Mouse (Mus musculus) right cerebral cortex, adult 18-20 months (tissue): ENCODE measurements at regions not wholly inside any gene's neighbourhood (a gene's known extent, or its start where the extent isn't known, plus 50 kb on each side); places are given as distances from the start of the nearest gene placed in this dataset.
"Not testable (repeated sequence)": the region's sequence is repeated elsewhere in the genome, so short reads cannot be mapped to it uniquely, and the experiment has no call there.

ENCODE experiments used
- DNase-seq: peaks from one replicate; pipeline ENCODE4 v3.0.0; 2022; ENCODE audit warnings: mixed read lengths

DNA sequence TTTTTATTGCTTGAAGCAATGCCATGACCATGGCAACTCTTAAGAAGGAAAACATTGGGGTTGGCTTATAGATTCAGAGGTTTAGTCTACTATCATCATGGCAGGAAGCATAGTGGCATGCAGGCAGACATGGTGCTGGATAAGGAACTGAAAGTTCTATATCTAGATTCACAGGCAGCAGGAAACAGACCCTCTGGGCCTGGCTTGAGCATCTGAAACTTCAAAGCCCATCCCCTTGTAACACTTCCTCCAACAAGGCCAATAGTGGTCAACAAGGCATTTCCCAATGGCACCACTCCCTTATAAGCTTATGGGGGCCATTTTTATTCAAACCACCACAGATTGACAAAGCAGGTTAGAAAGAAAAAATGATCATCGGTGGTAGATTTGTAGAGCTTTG lies 548.5 kb upstream of the Arid1b start:
- no peak for DNase-seq

DNA sequence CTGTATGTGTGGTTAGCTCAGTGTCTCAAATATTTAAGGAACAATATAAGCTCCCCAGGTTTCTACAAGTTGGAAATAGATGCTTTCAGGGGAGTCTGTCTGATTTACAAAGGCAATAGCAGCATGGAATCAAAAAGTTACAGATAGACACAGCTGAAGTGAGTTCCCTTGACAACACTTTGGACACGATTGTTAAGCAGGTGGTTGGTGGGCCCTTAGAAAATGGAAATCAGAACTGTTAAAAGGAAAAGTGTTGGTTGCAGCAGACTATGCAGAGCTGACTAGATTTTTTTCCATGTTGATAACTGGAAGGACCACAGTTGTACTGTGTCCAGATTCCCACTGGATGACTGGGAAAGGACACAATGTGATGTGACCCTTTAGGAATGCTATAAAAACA lies 536.6 kb upstream of the Arid1b start:
- no peak for DNase-seq

DNA sequence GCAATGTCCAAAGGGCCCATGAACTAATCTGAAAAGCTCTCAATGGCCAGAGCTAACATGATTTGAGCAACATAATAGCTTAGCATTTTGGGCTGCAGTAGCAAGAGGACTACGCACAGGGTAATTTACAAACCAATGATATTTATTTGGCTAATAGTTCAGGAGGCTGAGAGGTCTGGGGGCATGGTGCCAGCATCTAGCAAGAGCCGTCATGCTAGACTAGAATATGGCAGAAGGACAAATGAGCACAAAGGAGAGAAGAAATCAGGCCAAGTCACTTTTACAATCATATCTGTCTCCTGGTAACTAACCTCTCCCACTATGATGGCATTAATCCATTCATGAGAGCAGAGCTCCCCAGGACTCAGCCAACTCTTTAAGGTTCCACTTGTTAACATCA lies 532.6 kb upstream of the Arid1b start:
- DNase-seq = no peak

DNA sequence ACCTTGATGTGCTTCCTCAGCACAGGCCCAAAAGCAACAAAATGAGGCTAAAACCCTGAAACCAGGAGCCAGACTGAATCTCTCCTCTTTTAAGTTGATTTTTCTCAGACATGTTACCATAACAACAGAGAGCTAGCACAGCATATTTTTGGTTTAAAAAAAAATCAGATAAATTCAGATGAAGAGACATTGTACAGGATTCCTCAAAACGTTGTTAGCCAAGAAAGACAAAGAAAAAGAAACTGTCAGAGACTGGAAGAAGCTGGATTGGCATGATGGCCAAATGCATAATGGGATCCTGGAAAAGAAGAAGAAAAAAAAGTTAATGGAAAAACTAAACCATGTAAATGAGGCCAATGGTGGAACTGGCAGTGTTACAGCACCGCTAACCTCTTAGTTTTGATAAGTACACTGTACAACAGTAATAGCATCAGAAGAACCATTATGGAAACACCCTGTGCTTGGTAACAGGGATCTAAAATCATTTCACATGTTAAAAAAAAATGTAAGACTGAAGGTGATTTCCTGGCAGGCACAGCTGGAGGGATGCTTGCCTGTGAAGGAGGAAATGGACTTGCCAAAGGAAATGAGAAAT lies 529.7 kb upstream of the Arid1b start:
- no peak for DNase-seq

DNA sequence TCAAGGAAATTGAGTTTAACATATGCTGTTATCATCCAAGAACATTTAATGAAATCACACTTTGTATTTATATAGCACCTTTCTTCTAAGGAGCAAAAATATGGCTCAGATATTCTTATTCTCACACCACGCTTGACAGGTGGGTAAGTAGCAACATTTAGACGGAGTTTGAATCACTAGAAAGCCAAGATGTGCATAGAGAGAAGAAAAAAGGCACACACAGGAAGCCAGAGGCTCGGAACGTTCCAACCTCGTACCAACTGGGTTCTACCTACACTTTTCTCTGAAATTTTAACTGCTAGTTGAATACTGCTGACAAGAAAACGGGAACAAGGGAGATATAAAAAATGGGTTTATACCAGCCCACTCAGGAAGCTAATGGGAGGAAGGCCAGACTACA lies 528.4 kb upstream of the Arid1b start:
- DNase-seq = peak; percentile 53

DNA sequence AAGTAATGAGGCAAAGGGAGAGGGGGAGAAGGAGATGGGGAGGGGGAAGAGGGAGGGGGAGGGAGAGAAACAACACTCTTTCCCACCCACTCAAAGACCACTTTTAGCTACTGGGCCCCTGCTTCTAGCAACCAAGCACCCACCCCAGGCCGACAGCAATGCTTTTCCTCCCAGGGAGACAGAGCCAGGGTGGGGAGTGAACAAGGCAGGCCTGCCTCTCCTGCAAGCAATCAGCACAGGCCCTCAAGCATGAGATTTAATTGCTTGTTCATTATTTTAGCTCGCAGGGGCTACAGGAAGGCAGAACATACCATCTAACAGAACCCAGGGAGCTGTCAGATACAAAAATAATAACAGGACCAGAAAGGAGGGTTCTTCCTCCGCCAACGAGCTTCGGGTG lies 521.7 kb upstream of the Arid1b start:
- DNase-seq = no peak

DNA sequence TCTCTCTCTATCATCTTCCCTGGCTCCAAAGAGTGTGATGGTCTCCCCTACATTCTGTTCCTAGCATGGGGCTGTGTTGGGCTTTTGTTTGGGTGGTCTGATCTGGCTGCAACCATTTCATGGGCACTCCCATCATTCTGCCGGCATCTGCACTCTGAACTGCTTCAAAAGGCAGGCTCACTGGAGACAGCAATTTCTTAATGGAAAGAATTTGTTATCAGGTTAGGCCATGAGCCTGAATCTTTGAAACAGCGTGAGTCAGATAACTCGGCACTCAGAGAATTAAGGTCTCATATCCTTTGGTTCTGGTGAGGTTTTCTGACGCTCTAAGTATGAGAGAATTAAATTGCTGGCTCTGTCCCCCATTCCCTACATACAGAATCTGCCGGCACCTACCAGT lies 519.8 kb upstream of the Arid1b start:
- DNase-seq = no peak

DNA sequence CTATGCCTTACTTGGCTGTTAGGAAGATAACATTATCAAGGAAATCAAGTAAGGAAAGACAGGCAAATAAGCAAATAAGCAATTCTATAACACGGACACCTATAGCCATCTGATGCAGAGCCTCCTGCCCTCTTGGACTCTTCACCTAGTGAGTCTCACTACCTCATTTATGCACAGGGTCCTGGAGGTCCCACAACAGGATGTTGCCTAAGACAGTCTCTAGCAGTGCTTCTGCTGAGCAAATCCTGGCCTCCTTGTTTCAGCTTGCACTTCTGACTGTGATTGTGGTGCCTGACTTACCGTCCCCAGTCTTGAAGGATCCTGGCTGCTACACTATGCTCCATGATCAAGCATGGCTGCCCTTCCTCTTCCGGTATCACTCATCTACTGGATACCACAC lies 518.5 kb upstream of the Arid1b start:
- DNase-seq = no peak

DNA sequence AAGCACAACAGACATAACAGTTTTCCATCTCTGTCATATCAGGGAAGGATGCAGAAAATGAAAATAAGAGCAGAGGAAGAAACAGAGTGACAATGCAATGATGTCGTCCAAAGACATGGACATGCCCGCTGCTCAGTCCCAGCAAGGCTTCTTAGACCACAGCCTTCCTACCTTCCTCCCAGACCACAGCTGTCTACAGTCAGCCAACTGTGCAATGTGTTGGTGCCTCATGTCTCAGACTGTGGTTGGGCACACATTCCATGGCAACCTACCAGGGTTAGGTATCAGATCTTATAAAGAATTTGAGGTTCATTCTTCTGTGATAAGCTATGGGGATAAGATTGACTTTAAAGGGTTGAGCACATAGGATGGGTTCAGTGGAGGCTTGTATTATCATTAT lies 499.7 kb upstream of the Arid1b start:
- no peak for DNase-seq

DNA sequence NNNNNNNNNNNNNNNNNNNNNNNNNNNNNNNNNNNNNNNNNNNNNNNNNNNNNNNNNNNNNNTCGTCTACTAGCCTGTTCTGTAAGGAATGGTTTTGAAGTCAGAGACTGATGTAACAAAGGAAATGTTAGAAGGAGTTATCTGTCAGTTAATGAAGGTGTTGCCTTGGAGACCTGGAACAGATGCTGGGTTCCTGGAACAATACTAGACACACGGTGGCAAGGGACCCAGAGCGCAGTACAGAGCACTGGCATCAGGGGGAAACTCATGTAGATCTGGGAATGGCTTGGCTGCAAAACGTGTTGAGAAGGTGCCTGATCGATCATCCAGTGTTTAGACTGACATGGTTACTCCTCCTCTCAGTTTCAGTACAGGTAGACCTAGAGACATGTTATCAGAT lies 493.6 kb upstream of the Arid1b start:
- no peak for DNase-seq

DNA sequence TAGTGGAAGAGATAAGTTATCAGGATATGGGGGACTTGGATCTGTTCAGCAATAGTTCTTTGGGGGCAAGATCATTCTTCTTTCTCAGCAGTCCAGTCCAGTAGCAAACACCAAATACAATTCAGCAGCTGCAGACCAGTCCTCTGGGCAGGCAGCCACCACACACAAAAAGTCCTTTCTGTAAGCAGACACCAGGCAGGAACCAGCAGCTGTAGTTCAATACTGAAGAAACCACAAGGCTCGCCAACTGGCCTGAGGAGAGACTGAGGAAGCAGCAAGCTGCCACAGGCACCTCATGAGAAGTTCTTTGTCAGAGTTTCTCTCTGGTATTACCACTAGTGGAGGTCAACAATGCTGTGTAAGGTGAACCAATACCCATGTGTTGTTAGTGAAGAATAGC lies 493.1 kb upstream of the Arid1b start:
- DNase-seq = no peak

DNA sequence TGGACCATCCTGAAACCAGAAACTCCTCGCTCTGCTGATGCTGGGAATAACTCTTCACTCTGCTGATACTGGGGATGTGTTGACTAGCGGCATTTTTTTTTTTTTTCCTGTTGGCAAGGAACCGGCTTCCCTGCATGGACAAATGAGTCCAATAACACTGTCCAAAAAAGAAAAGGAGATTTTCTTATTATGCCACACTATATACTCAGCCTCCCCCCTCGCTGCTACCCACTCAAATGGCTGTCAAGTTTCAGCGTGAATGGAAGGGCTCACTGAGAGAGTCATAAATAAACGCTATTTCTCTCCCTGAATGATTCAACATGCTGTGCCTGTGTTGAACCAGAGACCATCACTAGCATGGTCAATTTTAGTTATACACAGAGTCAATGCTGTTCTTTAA lies 489.2 kb upstream of the Arid1b start:
- DNase-seq = peak; percentile 23

DNA sequence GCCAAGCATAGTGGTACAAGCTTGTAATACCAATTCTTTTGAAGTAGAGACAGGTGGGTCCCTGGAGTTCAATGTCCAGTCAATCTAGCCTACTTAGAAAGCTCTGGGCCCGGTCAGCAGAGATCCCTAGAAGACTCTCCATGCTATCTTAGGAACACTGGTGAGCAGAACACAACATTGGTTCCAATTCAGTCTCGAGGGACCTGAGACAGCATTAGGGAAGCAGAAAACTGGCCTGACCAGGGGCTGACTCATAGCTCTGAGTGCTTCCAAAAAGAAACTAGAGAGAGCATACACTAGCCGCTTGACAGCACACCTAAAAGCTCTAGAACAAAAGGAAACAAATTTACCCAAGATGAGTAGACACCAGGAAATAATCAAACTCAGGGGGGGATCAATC lies 484.6 kb upstream of the Arid1b start:
- DNase-seq = no peak

DNA sequence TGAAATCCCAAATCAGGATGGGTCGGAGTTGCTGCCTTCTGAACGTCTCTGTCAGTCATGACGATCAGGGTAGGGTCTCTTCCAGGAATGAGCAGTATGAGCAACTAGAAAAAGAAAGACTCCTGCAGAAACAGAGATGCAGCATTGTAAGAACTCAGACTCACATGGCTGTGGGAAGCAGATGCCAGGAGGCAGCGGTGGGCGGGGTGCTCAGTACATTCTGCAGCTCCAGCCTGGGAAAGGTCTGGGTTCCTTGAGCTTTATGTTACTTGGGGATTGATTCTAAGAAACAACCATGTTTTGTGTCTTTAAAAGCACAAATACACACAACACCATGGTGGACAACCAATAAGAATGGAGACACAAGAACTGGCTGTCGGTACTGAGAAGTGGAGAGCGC lies 478.0 kb upstream of the Arid1b start:
- peak; percentile 78 for DNase-seq

DNA sequence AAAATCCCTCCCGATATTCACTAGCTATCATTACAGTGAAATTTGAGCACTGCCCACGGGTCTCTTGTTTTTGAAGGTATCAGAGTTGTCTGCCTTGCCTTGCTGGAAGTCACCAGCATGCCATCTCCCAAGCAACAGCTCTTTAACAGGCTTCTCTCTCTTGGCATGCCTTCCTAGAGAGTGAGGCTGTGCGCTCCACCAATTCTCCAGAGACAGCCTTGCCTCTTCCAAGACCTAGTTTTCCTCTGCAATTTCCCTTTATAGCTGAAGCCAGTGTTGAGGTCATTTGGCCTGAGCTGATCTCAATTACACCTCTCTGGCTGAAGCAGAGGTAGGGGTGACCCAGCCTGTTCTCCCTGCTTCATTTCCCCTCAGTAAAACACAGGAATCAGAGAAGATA lies 477.3 kb upstream of the Arid1b start:
- peak; percentile 56 for DNase-seq

DNA sequence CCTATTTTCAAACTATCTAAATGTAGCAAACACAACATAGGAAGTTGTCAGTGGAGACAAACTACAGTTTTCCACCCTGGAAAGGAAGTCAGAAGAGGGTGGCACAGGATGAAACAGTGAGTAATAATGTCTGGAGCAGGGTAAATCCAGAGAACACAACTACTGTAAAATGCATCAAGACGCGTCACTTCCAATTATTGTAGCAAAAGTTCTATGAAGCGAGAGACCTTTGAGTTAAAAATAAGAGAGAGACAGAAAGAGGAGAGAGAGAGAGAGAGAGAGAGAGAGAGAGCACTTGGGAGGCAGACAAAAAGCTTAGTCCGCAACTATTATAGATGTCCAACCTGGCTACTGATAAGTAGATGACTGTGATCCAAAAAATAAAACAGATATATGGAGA lies 473.1 kb upstream of the Arid1b start:
- no peak for DNase-seq

DNA sequence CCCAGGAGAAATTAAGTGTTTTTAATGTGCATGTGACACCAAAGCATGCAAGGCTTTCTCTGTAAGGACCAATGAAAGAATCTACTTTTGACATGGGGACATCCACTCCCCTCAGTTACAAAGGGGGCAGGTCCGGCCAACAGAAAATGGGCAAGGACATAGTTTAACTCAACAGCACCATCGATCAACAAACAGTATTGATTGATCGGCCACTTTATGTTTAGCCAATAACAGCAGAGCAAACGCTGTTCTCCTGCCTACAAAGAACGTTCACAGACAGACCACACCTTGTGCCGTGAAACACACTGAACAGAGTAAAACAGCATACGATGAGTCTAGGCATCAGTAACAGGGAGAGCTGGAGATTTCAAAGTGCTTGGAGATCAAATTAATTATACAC lies 467.7 kb upstream of the Arid1b start:
- DNase-seq = no peak

DNA sequence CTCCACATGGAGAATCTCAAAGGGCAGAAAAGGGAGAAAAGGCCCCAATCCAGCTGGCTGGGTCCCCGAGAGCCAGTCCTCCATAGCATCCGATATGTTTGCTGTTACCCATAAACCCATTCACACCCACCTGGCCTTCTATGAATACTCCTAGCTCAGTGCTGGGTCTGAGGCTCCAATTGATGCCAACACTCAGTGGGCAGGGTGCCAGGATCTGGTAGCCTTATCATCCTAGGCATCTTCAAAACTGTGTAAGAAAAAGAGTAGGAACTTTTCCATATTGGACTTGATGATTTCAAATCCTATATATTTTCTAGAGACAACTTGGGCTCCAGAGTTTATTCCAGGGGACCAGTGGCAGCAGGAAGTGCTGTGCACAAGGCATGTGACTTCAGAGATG lies 462.0 kb upstream of the Arid1b start:
- no peak for DNase-seq

DNA sequence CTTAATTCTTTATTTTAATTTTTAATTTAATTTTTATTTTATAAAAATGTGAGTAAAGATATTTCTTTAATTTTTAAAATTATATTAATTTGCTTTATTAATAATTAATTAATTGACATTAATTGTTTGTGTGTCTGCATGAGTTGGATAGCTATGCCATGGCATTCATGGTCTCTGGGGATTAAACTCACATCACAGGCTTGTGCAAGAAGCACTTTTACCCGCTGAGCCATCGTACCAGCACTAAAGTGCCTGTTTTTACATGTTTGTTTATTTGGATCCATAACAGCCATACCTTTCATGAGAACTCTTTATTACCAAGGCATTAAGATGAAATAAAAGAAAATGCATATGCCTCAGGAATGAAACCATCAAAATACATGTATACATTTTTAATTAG lies 453.7 kb upstream of the Arid1b start:
- no peak for DNase-seq

DNA sequence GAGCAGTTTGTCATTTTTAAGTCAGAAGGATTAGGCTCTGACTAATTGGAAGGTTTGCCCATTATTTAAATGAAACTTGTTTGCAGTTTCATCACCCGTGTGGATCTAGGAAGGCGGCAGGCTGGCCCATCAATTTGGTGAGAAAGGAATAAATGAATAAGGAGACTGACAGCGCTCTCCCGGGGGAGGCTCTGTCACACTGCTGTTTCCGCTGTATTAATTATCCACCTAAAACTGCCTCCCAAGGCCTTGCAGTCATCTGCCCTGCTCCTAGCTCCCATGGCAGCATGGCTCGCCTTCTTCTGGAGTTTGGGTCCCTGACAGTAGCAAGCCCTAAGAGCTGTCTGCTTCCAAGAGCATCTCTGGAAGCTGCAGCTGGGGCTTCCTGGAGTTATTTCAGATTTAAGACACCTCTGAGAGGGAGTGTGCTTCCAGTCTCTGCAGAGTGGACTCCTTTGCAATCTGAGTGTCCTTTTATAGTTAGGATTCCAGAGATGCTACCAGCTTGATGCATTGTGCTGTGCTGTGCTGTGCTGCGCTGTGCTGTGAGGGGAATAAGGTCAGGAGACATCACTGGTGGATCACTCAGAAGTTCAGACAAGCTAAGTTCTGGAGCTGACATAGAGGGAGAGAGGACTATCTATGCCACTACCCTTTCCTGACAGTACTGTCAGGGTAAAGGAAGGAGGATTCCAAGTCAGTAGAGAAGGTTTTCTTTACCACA lies 452.9 kb upstream of the Arid1b start:
- peak; percentile 2 for DNase-seq

DNA sequence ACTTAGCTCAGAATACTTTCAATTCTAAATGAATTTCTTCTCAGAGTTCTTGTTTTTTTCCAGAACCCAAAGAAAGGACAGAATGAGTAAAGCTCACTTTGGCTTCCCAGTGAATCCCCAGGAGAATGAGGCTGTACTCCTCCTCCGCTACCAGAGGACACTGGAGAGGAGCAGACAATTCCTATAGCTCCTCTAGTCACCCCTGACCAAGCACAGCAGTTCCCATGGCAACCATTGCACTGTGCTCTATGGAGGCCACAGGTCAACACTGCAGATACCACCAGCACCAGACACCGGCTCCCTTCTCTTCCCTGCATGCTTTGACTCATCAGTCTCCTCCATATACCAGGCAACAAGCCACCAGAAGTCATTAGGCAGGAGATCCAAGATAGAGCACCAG lies 447.6 kb upstream of the Arid1b start:
- DNase-seq = no peak

DNA sequence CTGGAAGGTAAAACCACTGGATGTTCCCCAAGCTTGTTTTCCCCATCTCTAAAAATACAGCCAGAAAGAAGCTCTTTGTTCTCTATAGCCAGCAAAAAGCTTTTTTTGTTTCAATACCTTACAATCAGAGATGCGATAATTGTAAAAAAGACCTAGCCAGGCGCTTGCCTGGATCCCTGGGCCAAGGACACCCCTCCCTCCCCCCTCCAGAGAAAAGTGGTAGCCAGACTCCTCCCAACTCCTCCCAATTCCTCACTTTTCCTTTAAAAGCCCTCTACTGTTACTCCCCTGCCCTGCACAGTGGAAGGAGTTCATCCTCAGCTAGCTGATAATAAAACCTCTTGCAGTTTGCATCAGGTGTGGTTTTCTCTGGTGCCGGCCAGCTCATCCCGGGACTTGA lies 441.1 kb upstream of the Arid1b start:
- not testable (repeated sequence) for DNase-seq

DNA sequence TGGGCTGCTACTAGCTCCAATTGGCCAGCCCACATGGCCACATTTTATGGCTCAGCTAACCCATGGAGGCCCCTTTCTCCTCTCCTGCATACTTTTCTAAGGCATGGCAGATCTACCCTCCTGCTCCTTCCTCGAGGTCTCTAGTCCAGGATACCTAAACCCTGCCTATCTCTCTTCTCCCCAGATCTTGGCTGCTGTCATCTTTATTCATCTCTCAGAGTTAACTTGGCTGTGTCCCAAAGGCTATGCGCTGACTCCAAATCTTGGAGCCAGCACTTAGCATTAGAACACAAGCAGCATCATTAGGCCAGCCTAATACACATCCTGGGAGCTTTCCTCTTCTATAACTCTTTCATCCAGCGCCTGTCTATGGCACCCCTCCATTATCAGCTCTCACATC lies 430.5 kb upstream of the Arid1b start:
- no peak for DNase-seq

DNA sequence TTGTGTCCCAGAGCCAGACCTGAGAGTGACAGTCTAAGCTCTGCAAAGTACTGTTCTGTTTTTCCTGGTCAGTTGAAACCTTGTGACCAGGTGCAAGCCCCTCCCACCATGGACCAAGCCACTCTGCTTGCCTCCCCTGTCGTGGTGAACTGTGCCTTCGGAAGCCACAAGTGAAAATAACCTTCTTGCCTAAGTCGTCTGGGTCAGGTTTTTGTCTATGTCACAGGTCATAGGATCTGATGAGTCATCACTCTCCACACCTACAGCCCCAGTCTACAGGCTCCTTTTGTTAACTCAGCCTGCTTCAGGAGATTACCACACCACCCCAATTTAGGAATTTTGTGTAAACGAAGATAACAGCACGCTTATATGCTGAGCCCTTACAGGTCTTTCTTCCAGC lies 417.2 kb upstream of the Arid1b start:
- DNase-seq = no peak

DNA sequence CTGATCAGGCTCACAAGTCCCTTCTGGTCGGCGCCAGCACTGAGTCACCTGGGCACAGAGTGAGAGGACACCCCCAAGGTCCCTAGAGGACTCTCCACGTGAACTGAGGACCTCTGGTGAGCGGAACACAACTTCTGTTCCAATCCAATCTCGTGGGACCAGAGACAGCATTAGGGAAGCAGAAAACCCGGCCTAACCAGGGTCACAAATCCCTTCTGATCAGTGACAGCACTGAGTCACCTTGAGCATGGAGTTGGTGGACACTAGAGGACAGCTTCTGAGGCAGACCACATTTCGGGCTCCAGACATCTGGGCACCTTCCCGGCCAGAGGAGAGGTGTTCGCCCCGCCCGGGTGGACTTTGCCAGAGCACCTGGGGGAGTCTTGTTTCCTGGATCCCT lies 412.3 kb upstream of the Arid1b start:
- DNase-seq = no peak
